ENCODE assay signal across 21 mouse cellular contexts in genomic region chr14:46671482-46672225, GRCm38 (mm10).
DNase-seq lines count a peak whose midpoint lies in the region; ATAC-seq and TF ChIP-seq lines count a peak whose summit lies in the region.
"Had no signal": no experiment of that assay in that cellular context is flagged by ENCODE, and none has a peak within 500 bp of the region (broad histone marks: within the 10 kb centered on the region; RNA-seq: fewer than 3 reads in every experiment).

No protein-coding gene starts in this region.

- no peak overlapping the region for H3K27ac ChIP-seq in liver, embryonic 13.5 days
- no peak overlapping the region for H3K27ac ChIP-seq in liver, embryonic 12.5 days
- H3K27ac ChIP-seq in CH12.LX (ENCODE audit: insufficient read depth, low read depth) = peak overlapping the region; percentile 51
- H3K27ac ChIP-seq in limb, embryonic 14.5 days (replicated peaks; ENCODE audit: low read depth, low read length) = no peak overlapping the region
- no peak overlapping the region for H3K27ac ChIP-seq in kidney, embryonic 15.5 days
- H3K27ac ChIP-seq: embryonic facial prominence, embryonic 10.5 days; embryonic facial prominence, embryonic 12.5 days; forebrain, embryonic 13.5 days; forebrain, embryonic 15.5 days had no signal

- TF ChIP-seq RAD21 in CH12.LX (IDR thresholded peaks at IDR 0.05; ENCODE audit: low read depth, low read length) = no peak

- no peak for TF ChIP-seq CTCF in CH12.LX (conservative IDR thresholded peaks at IDR 0.05 in 1 of 2, IDR thresholded peaks at IDR 0.05 in 1 of 2; ENCODE audit: low read depth in 2 of 2, low read length in 2 of 2)

- peaks cover 21% of the 10 kb centered on the region for H3K4me1 ChIP-seq in liver, embryonic 13.5 days (replicated peaks)
- H3K4me1 ChIP-seq in liver, embryonic 12.5 days = peaks cover 22% of the 10 kb centered on the region
- H3K4me1 ChIP-seq in CH12.LX (ENCODE audit: control insufficient read depth in 1 of 2, insufficient read depth in 2 of 2) = peaks cover 0 to 18% of the 10 kb centered on the region in 2 experiments; a peak in 3 of 4 replicates
- H3K4me1 ChIP-seq in limb, embryonic 14.5 days (ENCODE audit: control insufficient read depth, insufficient read depth, low read length) = peaks cover 7% of the 10 kb centered on the region; the same call in 1 of the 2 replicates
- H3K4me1 ChIP-seq in kidney, embryonic 15.5 days = peaks cover 4% of the 10 kb centered on the region; the same call in 1 of the 2 replicates
- H3K4me1 ChIP-seq: embryonic facial prominence, embryonic 12.5 days; forebrain, embryonic 13.5 days; forebrain, embryonic 15.5 days had no signal

- no peak overlapping the region for H3K9ac ChIP-seq in liver, embryonic 13.5 days
- H3K9ac ChIP-seq in liver, embryonic 12.5 days = no peak overlapping the region
- H3K9ac ChIP-seq in CH12.LX (ENCODE audit: insufficient read depth, low read depth) = no peak overlapping the region; the same call in 1 of the 2 replicates
- no peak overlapping the region for H3K9ac ChIP-seq in limb, embryonic 14.5 days (ENCODE audit: low read depth, low read length, severe bottlenecking)
- H3K9ac ChIP-seq in kidney, embryonic 15.5 days = no peak overlapping the region
- H3K9ac ChIP-seq: embryonic facial prominence, embryonic 12.5 days; forebrain, embryonic 13.5 days; forebrain, embryonic 15.5 days had no signal

- H3K79me2 ChIP-seq in CH12.LX (replicated peaks; ENCODE audit: control insufficient read depth, extremely low read depth, insufficient read depth, poor library complexity, severe bottlenecking) = no peaks in the 10 kb centered on the region

- no peaks in the 10 kb centered on the region for H3K27me3 ChIP-seq in liver, embryonic 13.5 days
- no peaks in the 10 kb centered on the region for H3K27me3 ChIP-seq in liver, embryonic 12.5 days (replicated peaks)
- H3K27me3 ChIP-seq in CH12.LX (replicated peaks) = no peaks in the 10 kb centered on the region
- no peaks in the 10 kb centered on the region for H3K27me3 ChIP-seq in limb, embryonic 14.5 days (ENCODE audit: control insufficient read depth, insufficient read depth, low read length)
- H3K27me3 ChIP-seq in kidney, embryonic 15.5 days = no peaks in the 10 kb centered on the region
- H3K27me3 ChIP-seq: embryonic facial prominence, embryonic 12.5 days; forebrain, embryonic 13.5 days; forebrain, embryonic 15.5 days; Patski had no signal

- TF ChIP-seq EP300 in CH12.LX (IDR thresholded peaks at IDR 0.05; ENCODE audit: low read length) = no peak; the same call in 1 of the 2 replicates

- no peak for DNase-seq in liver, embryonic 13.5 days
- peak; percentile 59 for DNase-seq in CH12.LX (ENCODE audit: extremely low read depth)
- DNase-seq in limb, embryonic 14.5 days (ENCODE audit: low spot score) = peak; percentile 48
- DNase-seq in neural tube, embryonic 10.5 days (ENCODE audit: extremely low spot score, low spot score) = no peak
- DNase-seq: adrenal gland, adult 8-10 months; adrenal gland, postnatal 14 days; adrenal gland, postnatal 36 days; cerebellum, adult 11-12 months; cerebellum, adult 2 months; cerebellum, adult 9-10 months; cerebellum, postnatal 10 days; cerebellum, postnatal 25 days had no signal

- dilution Hi-C loops in CH12.LX (cut with MboI; ENCODE audit: extremely low pct_ligation_motif_present, extremely low pct_unique_long_range_greater_than_20kb, low sequenced_read_pairs) = no loop called here

- H3K4me2 ChIP-seq in liver, embryonic 13.5 days = no peak overlapping the region
- no peak overlapping the region for H3K4me2 ChIP-seq in liver, embryonic 12.5 days
- H3K4me2 ChIP-seq in CH12.LX (ENCODE audit: insufficient read depth, low read depth, poor library complexity, severe bottlenecking) = peak overlapping the region; percentile 35
- no peak overlapping the region for H3K4me2 ChIP-seq in limb, embryonic 14.5 days (replicated peaks; ENCODE audit: low read depth, low read length, severe bottlenecking)
- H3K4me2 ChIP-seq in kidney, embryonic 15.5 days = no peak overlapping the region
- H3K4me2 ChIP-seq: embryonic facial prominence, embryonic 12.5 days; forebrain, embryonic 13.5 days; forebrain, embryonic 15.5 days had no signal

- TF ChIP-seq POLR2A in CH12.LX (IDR thresholded peaks at IDR 0.05; ENCODE audit: low read depth, low read length) = no peak; the same call in 1 of the 2 replicates
- no peak for TF ChIP-seq POLR2A in limb, embryonic 14.5 days (IDR thresholded peaks at IDR 0.05; ENCODE audit: borderline replicate concordance, extremely low read depth, insufficient read depth, insufficient read length)

- H3K4me3 ChIP-seq in liver, embryonic 13.5 days (replicated peaks) = no peak overlapping the region
- H3K4me3 ChIP-seq in liver, embryonic 12.5 days = no peak overlapping the region
- H3K4me3 ChIP-seq in CH12.LX (replicated peaks in 1 of 3; ENCODE audit: low read depth in 2 of 3, low read length in 2 of 3, poor library complexity in 1 of 3) = no peak overlapping the region
- H3K4me3 ChIP-seq in limb, embryonic 14.5 days (replicated peaks; ENCODE audit: low read length) = no peak overlapping the region
- no peak overlapping the region for H3K4me3 ChIP-seq in kidney, embryonic 15.5 days (replicated peaks)
- H3K4me3 ChIP-seq: embryonic facial prominence, embryonic 10.5 days; embryonic facial prominence, embryonic 12.5 days; forebrain, embryonic 13.5 days; forebrain, embryonic 15.5 days had no signal

- H3K9me3 ChIP-seq in liver, embryonic 13.5 days (replicated peaks) = no peaks in the 10 kb centered on the region
- H3K9me3 ChIP-seq in liver, embryonic 12.5 days (replicated peaks) = 0 out of 2 replicates have a peak, but pooled peaks cover 10% of the 10 kb centered on the region
- peaks cover 5% of the 10 kb centered on the region for H3K9me3 ChIP-seq in CH12.LX (replicated peaks; ENCODE audit: low read length)
- H3K9me3 ChIP-seq in limb, embryonic 14.5 days (ENCODE audit: control insufficient read depth, low read length) = no peaks in the 10 kb centered on the region
- H3K9me3 ChIP-seq in kidney, embryonic 15.5 days (replicated peaks) = no peaks in the 10 kb centered on the region
- H3K9me3 ChIP-seq: forebrain, embryonic 15.5 days had no signal

- H3K36me3 ChIP-seq in liver, embryonic 13.5 days = no peaks in the 10 kb centered on the region
- no peaks in the 10 kb centered on the region for H3K36me3 ChIP-seq in liver, embryonic 12.5 days
- H3K36me3 ChIP-seq in CH12.LX (replicated peaks in 1 of 2; ENCODE audit: control insufficient read depth in 1 of 2, insufficient read depth in 1 of 2, low read length in 1 of 2) = no peaks in the 10 kb centered on the region
- no peaks in the 10 kb centered on the region for H3K36me3 ChIP-seq in limb, embryonic 14.5 days (ENCODE audit: control insufficient read depth, insufficient read depth, low read length)
- H3K36me3 ChIP-seq in kidney, embryonic 15.5 days = no peaks in the 10 kb centered on the region
- H3K36me3 ChIP-seq: embryonic facial prominence, embryonic 10.5 days; embryonic facial prominence, embryonic 12.5 days; forebrain, embryonic 15.5 days; G1E had no signal

- WGBS in liver, embryonic 13.5 days (ENCODE audit: insufficient replicate concordance) = 70% methylated on average over 9 of the region's 9 CpGs
- 66% methylated on average over 9 of the region's 9 CpGs for WGBS in liver, embryonic 12.5 days (ENCODE audit: insufficient replicate concordance)
- WGBS in limb, embryonic 14.5 days = 50% methylated on average over 9 of the region's 9 CpGs
- 84% methylated on average over 9 of the region's 9 CpGs for WGBS in kidney, embryonic 15.5 days

- in situ Hi-C loops in CH12.LX (cut with MboI; ENCODE audit: low pct_ligation_motif_present, low pct_unique_long_range_greater_than_20kb, low sequenced_read_pairs) = no loop called here

- peak; percentile 57; the same call in 1 of the 2 replicates for ATAC-seq in liver, embryonic 13.5 days (ENCODE audit: low read depth)
- no peak for ATAC-seq in liver, embryonic 12.5 days
- peak; percentile 75 for ATAC-seq in limb, embryonic 14.5 days (ENCODE audit: low FRiP score, low read depth)
- ATAC-seq in kidney, embryonic 15.5 days (replicated peaks; ENCODE audit: low FRiP score) = no peak
- ATAC-seq: activated CD4-positive, CD25-positive, alpha-beta regulatory T cell, adult 4 months; forebrain, embryonic 13.5 days; forebrain, embryonic 15.5 days; Patski had no signal

TF ChIP-seq in CH12.LX, 34 proteins besides CTCF, POLR2A, EP300 and RAD21:
- TF ChIP-seq KAT2A (IDR thresholded peaks at IDR 0.05; ENCODE audit: insufficient replicate concordance, low read length) (no peak), MAFK (IDR thresholded peaks at IDR 0.05; ENCODE audit: insufficient replicate concordance, low read length) (no peak), JUN (IDR thresholded peaks at IDR 0.05; ENCODE audit: insufficient read depth, low read depth, low read length) (no peak), E2F4 (IDR thresholded peaks at IDR 0.05; ENCODE audit: insufficient replicate concordance, low read depth, low read length) (no peak), ELF1 (IDR thresholded peaks at IDR 0.05; ENCODE audit: low read depth, low read length) (no peak), IRF4 (IDR thresholded peaks at IDR 0.05; ENCODE audit: low read depth, low read length) (no peak), MXI1 (IDR thresholded peaks at IDR 0.05; ENCODE audit: low read depth, low read length) (peak; percentile 27; the same call in 1 of the 2 replicates), NRF1 (IDR thresholded peaks at IDR 0.05; ENCODE audit: low read depth, low read length) (no peak), CHD1 (IDR thresholded peaks at IDR 0.05; ENCODE audit: low read depth, low read length) (no peak), ZMIZ1 (IDR thresholded peaks at IDR 0.05; ENCODE audit: low read depth, low read length) (no peak), ETS1 (conservative IDR thresholded peaks at IDR 0.05; ENCODE audit: low read depth, low read length) (no peak), PAX5 (IDR thresholded peaks at IDR 0.05; ENCODE audit: low read length) (no peak), MYC (IDR thresholded peaks at IDR 0.05; ENCODE audit: low read depth, low read length) (no peak; the same call in none of the 2 replicates), TCF12 (IDR thresholded peaks at IDR 0.05; ENCODE audit: low read depth, low read length) (peak; percentile 30; the same call in 1 of the 2 replicates), CHD2 (IDR thresholded peaks at IDR 0.05; ENCODE audit: low read length) (peak; percentile 8; the same call in 1 of the 2 replicates), USF2 (conservative IDR thresholded peaks at IDR 0.05; ENCODE audit: low read depth, low read length) (no peak), GABPA (IDR thresholded peaks at IDR 0.05; ENCODE audit: insufficient replicate concordance, low read depth, low read length) (no peak), BHLHE40 (IDR thresholded peaks at IDR 0.05; ENCODE audit: low read depth, low read length) (no peak), ZNF384 (IDR thresholded peaks at IDR 0.05; ENCODE audit: low read depth, low read length) (0 out of 2 replicates have a peak, but pooled peaks have one; percentile 10), TBP (conservative IDR thresholded peaks at IDR 0.05; ENCODE audit: low read depth, low read length) (no peak)
TF ChIP-seq in CH12.LX: peak in this region for 4.

Comparison
In these comparisons a context has a peak if more than half of its experiments do, and no peak if none do; other contexts are left out.
1. ATAC-seq: peak in liver, embryonic 13.5 days (single experiment) and limb, embryonic 14.5 days (single experiment); none in liver, embryonic 12.5 days (single experiment) and kidney, embryonic 15.5 days (single experiment).
2. DNase-seq: peak in CH12.LX (single experiment) and limb, embryonic 14.5 days (single experiment); none in liver, embryonic 13.5 days (single experiment) and neural tube, embryonic 10.5 days (single experiment).